Mouse (Mus musculus): Measurements from ENCODE around the gene Tgoln1. TPM values are rescaled to one million over a fixed set of nuclear protein-coding genes. Genes with fewer than 3 reads are reported as not detected.

Tgoln1 gene
- total RNA-seq, 2 experiments from 2014 or later: 26.5 to 27.9 TPM

Other genes with a start within 250 kb of the Tgoln1 start
- 10 to 100 TPM; 17.5 to 21.9 TPM for gene Vamp5, start 236.5 kb downstream of the Tgoln1 start, total RNA-seq (2021)
- gene Vamp8, start 226.3 kb downstream of the Tgoln1 start, total RNA-seq (2021): 10 to 100 TPM; 72.0 to 72.9 TPM
- gene Ggcx, start 202.7 kb downstream of the Tgoln1 start, total RNA-seq (2021): 10 to 100 TPM; 24.6 to 27.6 TPM
- gene Mat2a, start 177.4 kb downstream of the Tgoln1 start, total RNA-seq (2021): 100 to 1,000 TPM; 220 to 262 TPM
- gene Sh2d6, start 95.3 kb downstream of the Tgoln1 start, total RNA-seq (2021): under 1 TPM; 0.20 to 0.26 TPM
- gene Capg, start 72.6 kb downstream of the Tgoln1 start, total RNA-seq (2021): 10 to 100 TPM; 15.8 to 16.6 TPM
- gene Elmod3, start 18.6 kb downstream of the Tgoln1 start, total RNA-seq (2021): 1 to 10 TPM; 8.1 to 8.8 TPM
- 10 to 100 TPM; 42.6 to 49.5 TPM for gene Retsat, start 18.5 kb downstream of the Tgoln1 start, total RNA-seq (2021)
- 10 to 100 TPM; 32.9 to 34.8 TPM for gene Tcf7l1, start 172.3 kb upstream of the Tgoln1 start, total RNA-seq (2021)